Mouse (Mus musculus) lung, postnatal 0 days (tissue): ENCODE results near the gene Map3k1.

Source experiments
- CTCF ChIP-seq: IDR thresholded peaks from 2 replicates; pipeline ENCODE4 v1.5.1; 2016; ENCODE audit warnings: antibody characterized with exemption, mild to moderate bottlenecking
- EP300 ChIP-seq: IDR thresholded peaks from 2 replicates; pipeline ENCODE4 v1.6.1; 2016; ENCODE audit warnings: antibody characterized with exemption, mild to moderate bottlenecking, control low read depth

- TF ChIP-seq CTCF (no peak), EP300 (no peak)
Observed at GRCm38 (mm10) chr13:111798044-111798443, 10.7 kb downstream of the Map3k1 start.
